Mouse (Mus musculus): ENCODE results near the gene Efna5. TPM values are rescaled to one million over a fixed set of nuclear protein-coding genes. Genes with fewer than 3 reads are reported as not detected.

The Efna5 gene
- polyA plus RNA-seq, 1 experiment = 2.8 TPM

GRCm38 (mm10) chr17:62871928-62872327 is 9.2 kb downstream of the Efna5 start:
- TF ChIP-seq E2F4 (IDR thresholded peaks at IDR 0.05; ENCODE audit: insufficient read depth) = no peak
- peaks cover 52% of the 10 kb centered on the region for H3K79me2 ChIP-seq (ENCODE audit: control insufficient read depth, insufficient read depth)
- H3K4me3 ChIP-seq = no peak overlapping the region
- H3K4me2 ChIP-seq (ENCODE audit: low read depth) = no peak overlapping the region
- no peaks in the 10 kb centered on the region for H3K27me3 ChIP-seq (ENCODE audit: control insufficient read depth, insufficient read depth, insufficient read length)
- no peaks in the 10 kb centered on the region for H3K36me3 ChIP-seq (ENCODE audit: control insufficient read depth, insufficient read depth)
- H3ac ChIP-seq (ENCODE audit: control insufficient read depth, insufficient read length) = no peak overlapping the region

- no peak overlapping the region for H3ac ChIP-seq (ENCODE audit: control insufficient read depth, insufficient read length)
- no peaks in the 10 kb centered on the region for H3K27me3 ChIP-seq (ENCODE audit: control insufficient read depth, insufficient read depth, insufficient read length)
- H3K4me3 ChIP-seq = no peak overlapping the region
- no peak overlapping the region for H3K4me2 ChIP-seq (ENCODE audit: low read depth)
- H3K36me3 ChIP-seq (ENCODE audit: control insufficient read depth, insufficient read depth) = no peaks in the 10 kb centered on the region
- H3K79me2 ChIP-seq (ENCODE audit: control insufficient read depth, insufficient read depth) = peaks cover 50% of the 10 kb centered on the region
- TF ChIP-seq E2F4 (IDR thresholded peaks at IDR 0.05; ENCODE audit: insufficient read depth) (no peak), CEBPB (IDR thresholded peaks at IDR 0.05; ENCODE audit: insufficient read depth, poor library complexity, severe bottlenecking) (no peak), SRF (IDR thresholded peaks at IDR 0.05; ENCODE audit: control insufficient read depth, insufficient read length, low read depth) (no peak), MYOD1 (IDR thresholded peaks at IDR 0.05; ENCODE audit: control insufficient read depth in 1 of 3, insufficient read length in 2 of 3, low read depth in 2 of 3) (no peak), REST (IDR thresholded peaks at IDR 0.05; ENCODE audit: insufficient read depth, insufficient read length) (no peak), USF1 (IDR thresholded peaks at IDR 0.05; ENCODE audit: low read depth) (no peak), TCF12 (IDR thresholded peaks at IDR 0.05; ENCODE audit: insufficient read depth, poor library complexity, severe bottlenecking) (no peak), POLR2AphosphoS2 (IDR thresholded peaks at IDR 0.05; ENCODE audit: insufficient read length, low read depth) (no peak), POLR2A (IDR thresholded peaks at IDR 0.05; ENCODE audit: insufficient read length, low read depth) (no peak), MAX (IDR thresholded peaks at IDR 0.05; ENCODE audit: low read depth) (no peak), TCF3 (IDR thresholded peaks at IDR 0.05; ENCODE audit: insufficient read length, low read depth) (no peak), MYOG (IDR thresholded peaks at IDR 0.05; ENCODE audit: control insufficient read depth in 1 of 3, insufficient read depth in 1 of 3, insufficient read length in 2 of 3, low read depth in 2 of 3) (no peak)
These were observed 9.9 kb downstream of the Efna5 start for GRCm38 (mm10) chr17:62871191-62871590.

- Histone ChIP-seq H3K27me3 (ENCODE audit: control insufficient read depth, insufficient read depth, insufficient read length) (no peaks in the 10 kb centered on the region), H3ac (ENCODE audit: control insufficient read depth, insufficient read length) (no peak overlapping the region), H3K4me3 (no peak overlapping the region), H3K79me2 (ENCODE audit: control insufficient read depth, insufficient read depth) (peaks cover 46% of the 10 kb centered on the region), H3K4me2 (ENCODE audit: low read depth) (no peak overlapping the region), H3K36me3 (ENCODE audit: control insufficient read depth, insufficient read depth) (no peaks in the 10 kb centered on the region)
- no peak for TF ChIP-seq POLR2A (IDR thresholded peaks at IDR 0.05; ENCODE audit: insufficient read length, low read depth)
- TF ChIP-seq TCF3 (IDR thresholded peaks at IDR 0.05; ENCODE audit: insufficient read length, low read depth) = no peak
- no peak for TF ChIP-seq MYOG (IDR thresholded peaks at IDR 0.05; ENCODE audit: control insufficient read depth in 1 of 3, insufficient read depth in 1 of 3, insufficient read length in 2 of 3, low read depth in 2 of 3)
- TF ChIP-seq POLR2AphosphoS2 (IDR thresholded peaks at IDR 0.05; ENCODE audit: insufficient read length, low read depth) = no peak
These were observed 10.7 kb downstream of the Efna5 start for GRCm38 (mm10) chr17:62870446-62870845.

GRCm38 (mm10) chr17:62864966-62865365 is 16.2 kb downstream of the Efna5 start:
- no peaks in the 10 kb centered on the region for H3K36me3 ChIP-seq (ENCODE audit: control insufficient read depth, insufficient read depth)
- no peak overlapping the region for H3K4me2 ChIP-seq (ENCODE audit: low read depth)
- TF ChIP-seq TCF12 (IDR thresholded peaks at IDR 0.05; ENCODE audit: insufficient read depth, poor library complexity, severe bottlenecking) = no peak
- no peak for TF ChIP-seq POLR2A (IDR thresholded peaks at IDR 0.05; ENCODE audit: insufficient read length, low read depth)
- TF ChIP-seq CEBPB (IDR thresholded peaks at IDR 0.05; ENCODE audit: insufficient read depth, poor library complexity, severe bottlenecking) = no peak
- no peak for TF ChIP-seq MYOG (IDR thresholded peaks at IDR 0.05; ENCODE audit: control insufficient read depth in 1 of 3, insufficient read depth in 1 of 3, insufficient read length in 2 of 3, low read depth in 2 of 3)
- no peak for TF ChIP-seq SRF (IDR thresholded peaks at IDR 0.05; ENCODE audit: control insufficient read depth, insufficient read length, low read depth)
- no peak for TF ChIP-seq MYOD1 (IDR thresholded peaks at IDR 0.05; ENCODE audit: control insufficient read depth in 1 of 3, insufficient read length in 2 of 3, low read depth in 2 of 3)
- no peak for TF ChIP-seq USF1 (IDR thresholded peaks at IDR 0.05; ENCODE audit: low read depth)
- no peak for TF ChIP-seq REST (IDR thresholded peaks at IDR 0.05; ENCODE audit: insufficient read depth, insufficient read length)
- TF ChIP-seq MAX (IDR thresholded peaks at IDR 0.05; ENCODE audit: low read depth) = no peak
- no peak for TF ChIP-seq POLR2AphosphoS2 (IDR thresholded peaks at IDR 0.05; ENCODE audit: insufficient read length, low read depth)
- TF ChIP-seq TCF3 (IDR thresholded peaks at IDR 0.05; ENCODE audit: insufficient read length, low read depth) = no peak
- TF ChIP-seq E2F4 (IDR thresholded peaks at IDR 0.05; ENCODE audit: insufficient read depth) = no peak
- H3K4me3 ChIP-seq = no peak overlapping the region
- H3K79me2 ChIP-seq (ENCODE audit: control insufficient read depth, insufficient read depth) = peaks cover 12% of the 10 kb centered on the region
- H3ac ChIP-seq (ENCODE audit: control insufficient read depth, insufficient read length) = no peak overlapping the region
- no peaks in the 10 kb centered on the region for H3K27me3 ChIP-seq (ENCODE audit: control insufficient read depth, insufficient read depth, insufficient read length)

GRCm38 (mm10) chr17:62863004-62863403 is 18.1 kb downstream of the Efna5 start:
- peaks cover 7% of the 10 kb centered on the region for H3K79me2 ChIP-seq (ENCODE audit: control insufficient read depth, insufficient read depth)
- H3K4me2 ChIP-seq (ENCODE audit: low read depth) = no peak overlapping the region
- H3K27me3 ChIP-seq (ENCODE audit: control insufficient read depth, insufficient read depth, insufficient read length) = no peaks in the 10 kb centered on the region
- no peaks in the 10 kb centered on the region for H3K36me3 ChIP-seq (ENCODE audit: control insufficient read depth, insufficient read depth)
- no peak overlapping the region for H3K4me3 ChIP-seq
- H3ac ChIP-seq (ENCODE audit: control insufficient read depth, insufficient read length) = no peak overlapping the region
- TF ChIP-seq E2F4 (IDR thresholded peaks at IDR 0.05; ENCODE audit: insufficient read depth) (no peak), TCF12 (IDR thresholded peaks at IDR 0.05; ENCODE audit: insufficient read depth, poor library complexity, severe bottlenecking) (no peak), MAX (IDR thresholded peaks at IDR 0.05; ENCODE audit: low read depth) (no peak)
